Mouse (Mus musculus): ENCODE measurements at regions not wholly inside any gene's neighbourhood (a gene's known extent, or its start where the extent isn't known, plus 50 kb on each side); places are given as distances from the start of the nearest gene placed in this dataset.

- Histone ChIP-seq H3K9ac (ENCODE audit: low read depth, low read length, severe bottlenecking) (no peak overlapping the region), H3K4me1 (ENCODE audit: control insufficient read depth, insufficient read depth, low read length) (peaks cover 36% of the 10 kb centered on the region), H3K36me3 (ENCODE audit: control insufficient read depth, insufficient read depth, low read length) (no peaks in the 10 kb centered on the region), H3K27me3 (ENCODE audit: control insufficient read depth, insufficient read depth, low read length) (no peaks in the 10 kb centered on the region), H3K9me3 (ENCODE audit: control insufficient read depth, low read length) (no peaks in the 10 kb centered on the region), H3K27ac (replicated peaks; ENCODE audit: low read depth, low read length) (peak overlapping the region; percentile 63), H3K4me3 (replicated peaks; ENCODE audit: low read length) (no peak overlapping the region), H3K4me2 (replicated peaks; ENCODE audit: low read depth, low read length, severe bottlenecking) (peak overlapping the region; percentile 29)
- no peak for TF ChIP-seq POLR2A (IDR thresholded peaks at IDR 0.05; ENCODE audit: borderline replicate concordance, extremely low read depth, insufficient read depth, insufficient read length)
- WGBS = 19% methylated on average over 9 of the region's 9 CpGs
- DNase-seq (ENCODE audit: low spot score) = peak; percentile 98
- ATAC-seq (ENCODE audit: low FRiP score, low read depth) = peak; percentile 84
Measured at GRCm38 (mm10) chr14:100458727-100459447, 174.4 kb upstream of the Klf12 start.

GRCm38 (mm10) chr14:100457870-100458726, 173.6 kb upstream of the Klf12 start:
- DNase-seq (ENCODE audit: low spot score) (no peak), ATAC-seq (ENCODE audit: low FRiP score, low read depth) (no peak)
- Histone ChIP-seq H3K4me1 (ENCODE audit: control insufficient read depth, insufficient read depth, low read length) (peaks cover 36% of the 10 kb centered on the region), H3K27ac (replicated peaks; ENCODE audit: low read depth, low read length) (no peak overlapping the region; the same call in 1 of the 2 replicates), H3K4me2 (replicated peaks; ENCODE audit: low read depth, low read length, severe bottlenecking) (no peak overlapping the region), H3K27me3 (ENCODE audit: control insufficient read depth, insufficient read depth, low read length) (no peaks in the 10 kb centered on the region), H3K9me3 (ENCODE audit: control insufficient read depth, low read length) (no peaks in the 10 kb centered on the region), H3K9ac (ENCODE audit: low read depth, low read length, severe bottlenecking) (no peak overlapping the region), H3K36me3 (ENCODE audit: control insufficient read depth, insufficient read depth, low read length) (no peaks in the 10 kb centered on the region), H3K4me3 (replicated peaks; ENCODE audit: low read length) (no peak overlapping the region)
- WGBS = 46% methylated on average over 7 of the region's 7 CpGs
- no peak for TF ChIP-seq POLR2A (IDR thresholded peaks at IDR 0.05; ENCODE audit: borderline replicate concordance, extremely low read depth, insufficient read depth, insufficient read length)

- TF ChIP-seq POLR2A (IDR thresholded peaks at IDR 0.05; ENCODE audit: borderline replicate concordance, extremely low read depth, insufficient read depth, insufficient read length) = no peak
- Histone ChIP-seq H3K4me2 (replicated peaks; ENCODE audit: low read depth, low read length, severe bottlenecking) (no peak overlapping the region), H3K27ac (replicated peaks; ENCODE audit: low read depth, low read length) (no peak overlapping the region), H3K4me3 (replicated peaks; ENCODE audit: low read length) (no peak overlapping the region), H3K4me1 (ENCODE audit: control insufficient read depth, insufficient read depth, low read length) (peaks cover 15% of the 10 kb centered on the region), H3K36me3 (ENCODE audit: control insufficient read depth, insufficient read depth, low read length) (no peaks in the 10 kb centered on the region), H3K9ac (ENCODE audit: low read depth, low read length, severe bottlenecking) (no peak overlapping the region), H3K9me3 (ENCODE audit: control insufficient read depth, low read length) (no peaks in the 10 kb centered on the region), H3K27me3 (ENCODE audit: control insufficient read depth, insufficient read depth, low read length) (no peaks in the 10 kb centered on the region)
- 90% methylated on average over 1 of the region's 1 CpGs for WGBS
- DNase-seq (ENCODE audit: low spot score) (no peak), ATAC-seq (ENCODE audit: low FRiP score, low read depth) (no peak)
Measured at GRCm38 (mm10) chr14:100446130-100446529, 161.7 kb upstream of the Klf12 start.

GRCm38 (mm10) chr14:100444848-100445247, 160.4 kb upstream of the Klf12 start:
- no peak for TF ChIP-seq POLR2A (IDR thresholded peaks at IDR 0.05; ENCODE audit: borderline replicate concordance, extremely low read depth, insufficient read depth, insufficient read length)
- no peak overlapping the region for H3K4me3 ChIP-seq (replicated peaks; ENCODE audit: low read length)
- 44% methylated on average over 3 of the region's 3 CpGs for WGBS
- H3K4me1 ChIP-seq (ENCODE audit: control insufficient read depth, insufficient read depth, low read length) = peaks cover 15% of the 10 kb centered on the region
- H3K9me3 ChIP-seq (ENCODE audit: control insufficient read depth, low read length) = no peaks in the 10 kb centered on the region
- DNase-seq (ENCODE audit: low spot score) = no peak
- H3K27me3 ChIP-seq (ENCODE audit: control insufficient read depth, insufficient read depth, low read length) = no peaks in the 10 kb centered on the region
- H3K36me3 ChIP-seq (ENCODE audit: control insufficient read depth, insufficient read depth, low read length) = no peaks in the 10 kb centered on the region
- no peak overlapping the region for H3K9ac ChIP-seq (ENCODE audit: low read depth, low read length, severe bottlenecking)
- H3K27ac ChIP-seq (replicated peaks; ENCODE audit: low read depth, low read length) = no peak overlapping the region
- H3K4me2 ChIP-seq (replicated peaks; ENCODE audit: low read depth, low read length, severe bottlenecking) = no peak overlapping the region
- ATAC-seq (ENCODE audit: low FRiP score, low read depth) = no peak

- H3K4me3 ChIP-seq (replicated peaks; ENCODE audit: low read length) = no peak overlapping the region
- no peak for TF ChIP-seq POLR2A (IDR thresholded peaks at IDR 0.05; ENCODE audit: borderline replicate concordance, extremely low read depth, insufficient read depth, insufficient read length)
- H3K4me2 ChIP-seq (replicated peaks; ENCODE audit: low read depth, low read length, severe bottlenecking) = no peak overlapping the region
- H3K9me3 ChIP-seq (ENCODE audit: control insufficient read depth, low read length) = no peaks in the 10 kb centered on the region
- H3K9ac ChIP-seq (ENCODE audit: low read depth, low read length, severe bottlenecking) = no peak overlapping the region
- no peaks in the 10 kb centered on the region for H3K36me3 ChIP-seq (ENCODE audit: control insufficient read depth, insufficient read depth, low read length)
- H3K27ac ChIP-seq (replicated peaks; ENCODE audit: low read depth, low read length) = no peak overlapping the region
- DNase-seq (ENCODE audit: low spot score) = no peak
- 66% methylated on average over 2 of the region's 2 CpGs for WGBS
- no peaks in the 10 kb centered on the region for H3K27me3 ChIP-seq (ENCODE audit: control insufficient read depth, insufficient read depth, low read length)
- H3K4me1 ChIP-seq (ENCODE audit: control insufficient read depth, insufficient read depth, low read length) = peaks cover 15% of the 10 kb centered on the region
- peak; percentile 54; the same call in 1 of the 2 replicates for ATAC-seq (ENCODE audit: low FRiP score, low read depth)
Measured at GRCm38 (mm10) chr14:100444099-100444498, 159.6 kb upstream of the Klf12 start.
